Comparison of ENCODE assay signal across 8 mouse cellular contexts in genomic region chr11:20638841-20639240, GRCm38 (mm10).
DNase-seq lines count a peak whose midpoint lies in the region.

No protein-coding gene starts in this region.

- peak; percentile 76 for DNase-seq in gastrocnemius, adult 18-20 months (ENCODE audit: low spot score)
- DNase-seq in gastrocnemius, postnatal 25 days: no peak
- DNase-seq in A20 (ENCODE audit: low read depth, low spot score): peak; percentile 76
- DNase-seq in adrenal gland, postnatal 10 days: peak; percentile 89
- peak; percentile 74 for DNase-seq in embryo, embryonic 9.5 days (ENCODE audit: extremely low spot score)
- DNase-seq in kidney, postnatal 10 days: peak; percentile 88
- DNase-seq in lung, postnatal 10 days: peak; percentile 85
- DNase-seq in spleen, postnatal 4 days (ENCODE audit: low spot score in 2 of 2): peak; percentile 87 to 97
